Mouse (Mus musculus) heart, embryonic 14.5 days (tissue): ENCODE measurements around the gene Gpr146. TPM values are rescaled to one million over a fixed set of nuclear protein-coding genes. Genes with fewer than 3 reads are reported as not detected.

Experiments used
- ATAC-seq: fragments of 200-750 bp; cut with Nextera tagmentation; 2 replicates; pipeline ENCODE4 v1.8.0; 2017; ENCODE audit warnings: low read depth, moderate TSS enrichment; ENCODE audit not compliant: insufficient number of reproducible peaks, insufficient read depth, low FRiP score
- H3K27ac ChIP-seq, 2 experiments: fragments of 200-500 bp in 1 of 2; fragments of 300-500 bp in 1 of 2; sonication (generic) in 1 of 2; replicated peaks in 1 of 2; 2 replicates each; pipeline ENCODE4 v1.5.1; 2012 to 2014; ENCODE audit warnings: low read depth in 2 of 2, low read length in 2 of 2, control low read depth in 1 of 2, mild to moderate bottlenecking in 1 of 2, mixed read lengths in 1 of 2; ENCODE audit not compliant: control insufficient read depth in 1 of 2, insufficient read depth in 1 of 2
- H3K27me3 ChIP-seq: fragments of 300-500 bp; sonication (generic); 2 replicates; pipeline ENCODE4 v1.6.1; 2014; ENCODE audit warnings: mild to moderate bottlenecking, low read length, control low read depth; ENCODE audit not compliant: control insufficient read depth, insufficient read depth
- H3K36me3 ChIP-seq: fragments of 300-500 bp; sonication (generic); 2 replicates; pipeline ENCODE4 v1.6.1; 2014; ENCODE audit warnings: mild to moderate bottlenecking, control low read depth, low read length, mixed read lengths; ENCODE audit not compliant: control insufficient read depth, insufficient read depth
- H3K4me1 ChIP-seq, 2 experiments: fragments of 200-500 bp in 1 of 2; fragments of 300-500 bp in 1 of 2; sonication (generic) in 1 of 2; 2 replicates each; pipeline ENCODE4 v1.6.1; 2012 to 2014; ENCODE audit warnings: low read length in 2 of 2, control low read depth in 1 of 2, mixed read lengths in 1 of 2; ENCODE audit not compliant: control insufficient read depth in 2 of 2, insufficient read depth in 2 of 2
- H3K4me2 ChIP-seq: fragments of 300-500 bp; sonication (generic); 2 replicates; pipeline ENCODE4 v1.6.1; 2014; ENCODE audit warnings: mild to moderate bottlenecking, low read length
- H3K4me3 ChIP-seq, 2 experiments: fragments of 200-500 bp in 1 of 2; fragments of 300-500 bp in 1 of 2; sonication (generic) in 1 of 2; 2 replicates each; pipeline ENCODE4 v1.5.1; 2012 to 2014; ENCODE audit warnings: low read length in 2 of 2, mild to moderate bottlenecking in 2 of 2, control low read depth in 1 of 2, low read depth in 1 of 2, moderate library complexity in 1 of 2; ENCODE audit not compliant: control insufficient read depth in 1 of 2, insufficient read depth in 1 of 2
- H3K9ac ChIP-seq: fragments of 300-500 bp; sonication (generic); 2 replicates; pipeline ENCODE4 v1.6.1; 2014; ENCODE audit warnings: mild to moderate bottlenecking, low read length
- H3K9me3 ChIP-seq: fragments of 300-500 bp; sonication (generic); 2 replicates; pipeline ENCODE4 v1.6.1; 2016; ENCODE audit warnings: low read length, control low read depth; ENCODE audit not compliant: control insufficient read depth
- WGBS: fragments of 180-500 bp; shearing (Covaris S2); extraction: QIAGEN DNeasy Blood & Tissue Kit; methylation state at CpG from one replicate; pipeline ENCODE4 v1.1.7; 2014; 5-methylcytosine and 5-hydroxymethylcytosine counted together
- polyA plus RNA-seq: library from polyadenylated mRNA; unstranded; fragments of >200 nt; fragmentation: Nextera tagmentation; extraction: Ambion mirVana; gene quantifications from 2 replicates; pipeline ENCODE4 v1.2.1, GENCODE M21; 2014

The Gpr146 gene
- polyA plus RNA-seq, 1 experiment from 2014 or later, result 9.5 TPM

DNA sequence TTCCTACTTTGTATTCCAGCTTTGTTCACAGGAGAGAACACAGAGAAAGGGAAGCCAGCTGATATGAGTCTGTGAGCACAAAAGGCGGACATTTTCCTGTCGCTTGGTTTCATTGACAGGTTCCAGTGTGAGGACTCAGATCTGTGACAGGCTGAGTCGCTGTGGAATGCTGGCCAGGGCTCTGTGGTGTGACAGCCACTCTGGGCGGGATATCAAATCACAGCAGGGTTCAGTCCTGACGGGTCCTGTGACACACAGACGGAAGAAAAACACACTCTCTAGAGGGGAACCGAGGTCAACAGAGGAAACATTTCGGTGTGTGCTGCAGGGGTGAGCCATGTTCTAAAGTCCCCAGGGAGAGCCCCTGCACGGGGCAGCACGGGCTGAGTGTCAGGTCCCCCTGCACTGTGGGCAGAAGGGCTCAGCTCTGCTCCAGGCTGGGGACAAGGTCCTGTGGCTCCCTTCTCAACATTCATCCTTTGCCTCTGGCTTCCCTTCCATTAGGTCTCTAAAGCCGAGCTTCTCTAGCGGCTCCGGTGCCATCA is 39.6 kb upstream of the Gpr146 start:
- 28% methylated on average over 13 of the region's 13 CpGs for WGBS
- H3K4me2 ChIP-seq, result peak overlapping the region; percentile 11
- peaks cover 65% of the 10 kb centered on the region for H3K36me3 ChIP-seq
- H3K9me3 ChIP-seq, result no peaks in the 10 kb centered on the region
- ATAC-seq, result peak; percentile 67
- peaks cover 19 to 21% of the 10 kb centered on the region in 2 experiments for H3K4me1 ChIP-seq
- no peaks in the 10 kb centered on the region for H3K27me3 ChIP-seq
- no peak overlapping the region for H3K4me3 ChIP-seq
- peak overlapping the region; percentile 6 for H3K9ac ChIP-seq
- peak overlapping the region; percentile 76 to 81 for H3K27ac ChIP-seq

- peak; percentile 8; the same call in 1 of the 2 replicates for ATAC-seq
- H3K9me3 ChIP-seq, result no peaks in the 10 kb centered on the region
- H3K36me3 ChIP-seq, result peaks cover 68% of the 10 kb centered on the region
- 49% methylated on average over 3 of the region's 3 CpGs for WGBS
- no peaks in the 10 kb centered on the region for H3K27me3 ChIP-seq
- H3K4me3 ChIP-seq, result no peak overlapping the region
- H3K9ac ChIP-seq, result peak overlapping the region; percentile 6
- H3K4me1 ChIP-seq, result peaks cover 17 to 23% of the 10 kb centered on the region in 2 experiments
- H3K27ac ChIP-seq, result peak overlapping the region; percentile 76 to 81; a peak in 3 of 4 replicates
- H3K4me2 ChIP-seq, result peak overlapping the region; percentile 11
These were observed 39.1 kb upstream of the Gpr146 start for GRCm38 (mm10) chr5:139338403-139338802.

GRCm38 (mm10) chr5:139338891-139339290 is 38.6 kb upstream of the Gpr146 start:
- Histone ChIP-seq H3K27me3 (no peaks in the 10 kb centered on the region), H3K4me3 (no peak overlapping the region), H3K36me3 (peaks cover 68% of the 10 kb centered on the region), H3K9ac (peak overlapping the region; percentile 13; the same call in 1 of the 2 replicates), H3K4me2 (0 out of 2 replicates have a peak overlapping the region, but pooled peaks have one; percentile 11), H3K9me3 (no peaks in the 10 kb centered on the region), H3K27ac (0 out of 4 replicates have a peak overlapping the region, but pooled peaks of 1 of the 2 experiments have one; percentile 7), H3K4me1 (peaks cover 19 to 28% of the 10 kb centered on the region in 2 experiments)
- ATAC-seq, result no peak
- WGBS, result 75% methylated on average over 11 of the region's 11 CpGs

GRCm38 (mm10) chr5:139344021-139344686 is 33.3 kb upstream of the Gpr146 start:
- 7% methylated on average over 12 of the region's 12 CpGs for WGBS
- Histone ChIP-seq H3K4me3 (peak overlapping the region; percentile 84 to 85), H3K9ac (peak overlapping the region; percentile 94), H3K27ac (peak overlapping the region in 1 of 2 experiments; percentile 79; a peak in 2 of 4 replicates), H3K4me2 (peak overlapping the region; percentile 97), H3K4me1 (peaks cover 9 to 15% of the 10 kb centered on the region in 2 experiments), H3K36me3 (peaks cover 37% of the 10 kb centered on the region), H3K9me3 (no peaks in the 10 kb centered on the region), H3K27me3 (0 out of 2 replicates have a peak, but pooled peaks cover 12% of the 10 kb centered on the region)
- ATAC-seq, result peak; percentile 44; the same call in 1 of the 2 replicates

DNA sequence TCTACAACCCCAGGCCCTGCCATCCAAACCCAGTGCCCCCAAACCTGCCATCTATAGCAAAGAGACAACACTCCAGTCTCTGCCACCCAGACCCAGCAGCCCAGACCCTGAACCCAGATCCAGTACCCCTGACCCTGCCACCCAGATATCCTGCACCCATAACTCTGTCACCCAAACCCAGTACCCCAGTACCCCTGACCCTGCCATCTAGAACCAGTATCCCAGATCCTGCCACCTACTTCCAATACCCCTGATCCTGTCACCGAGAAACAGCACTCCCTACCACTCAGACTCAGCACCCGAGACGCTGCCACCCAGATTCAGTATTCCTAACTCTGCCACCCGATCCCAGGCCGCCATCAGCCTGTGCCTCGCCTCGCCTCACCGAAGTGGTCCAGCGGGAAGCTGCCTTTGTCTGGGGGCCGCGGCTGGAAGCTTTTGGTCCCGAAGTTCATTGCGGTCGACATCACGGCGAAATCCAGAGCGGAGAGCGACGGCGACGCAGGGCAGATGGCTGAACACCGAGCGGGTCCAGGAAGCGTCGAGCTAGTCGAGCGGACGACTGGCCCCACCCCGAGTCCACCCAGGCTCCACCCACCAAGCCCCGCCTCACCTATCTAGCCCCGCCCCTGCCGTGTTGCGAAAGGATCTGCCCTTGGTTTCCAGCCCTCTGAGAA is 32.7 kb upstream of the Gpr146 start:
- Histone ChIP-seq H3K9ac (peak overlapping the region; percentile 94), H3K4me2 (peak overlapping the region; percentile 97), H3K4me1 (peaks cover 9 to 14% of the 10 kb centered on the region in 2 experiments), H3K27ac (peak overlapping the region; percentile 58 to 79), H3K27me3 (0 out of 2 replicates have a peak, but pooled peaks cover 12% of the 10 kb centered on the region), H3K4me3 (peak overlapping the region; percentile 84 to 85), H3K36me3 (peaks cover 30% of the 10 kb centered on the region), H3K9me3 (no peaks in the 10 kb centered on the region)
- WGBS, result under 1% methylated on average over 33 of the region's 33 CpGs
- peak; percentile 91 for ATAC-seq

DNA sequence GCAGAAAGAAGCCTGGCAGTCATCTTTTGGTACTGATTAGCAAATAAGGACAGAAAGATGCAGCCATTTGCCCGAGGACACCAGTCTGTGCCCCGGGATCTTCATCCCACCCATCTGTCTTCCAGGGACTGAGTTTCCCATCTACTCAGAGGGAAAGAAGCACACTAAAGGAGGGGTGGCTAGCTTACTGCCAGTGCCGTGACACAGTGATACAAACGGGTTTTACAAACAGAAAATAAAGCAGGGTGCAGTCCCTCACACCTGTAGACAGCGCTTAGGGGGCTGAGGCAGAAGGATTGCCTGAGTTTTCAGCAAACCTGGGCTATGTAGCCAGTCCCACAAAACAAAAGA is 32.2 kb upstream of the Gpr146 start:
- WGBS, result 9% methylated on average over 5 of the region's 5 CpGs
- peak overlapping the region; percentile 37 to 85 for H3K4me3 ChIP-seq
- peaks cover 9 to 14% of the 10 kb centered on the region in 2 experiments for H3K4me1 ChIP-seq
- no peaks in the 10 kb centered on the region for H3K9me3 ChIP-seq
- 0 out of 2 replicates have a peak, but pooled peaks cover 12% of the 10 kb centered on the region for H3K27me3 ChIP-seq
- no peak overlapping the region for H3K27ac ChIP-seq
- H3K9ac ChIP-seq, result peak overlapping the region; percentile 18; the same call in 1 of the 2 replicates
- peak overlapping the region; percentile 97 for H3K4me2 ChIP-seq
- ATAC-seq, result no peak
- H3K36me3 ChIP-seq, result peaks cover 25% of the 10 kb centered on the region

DNA sequence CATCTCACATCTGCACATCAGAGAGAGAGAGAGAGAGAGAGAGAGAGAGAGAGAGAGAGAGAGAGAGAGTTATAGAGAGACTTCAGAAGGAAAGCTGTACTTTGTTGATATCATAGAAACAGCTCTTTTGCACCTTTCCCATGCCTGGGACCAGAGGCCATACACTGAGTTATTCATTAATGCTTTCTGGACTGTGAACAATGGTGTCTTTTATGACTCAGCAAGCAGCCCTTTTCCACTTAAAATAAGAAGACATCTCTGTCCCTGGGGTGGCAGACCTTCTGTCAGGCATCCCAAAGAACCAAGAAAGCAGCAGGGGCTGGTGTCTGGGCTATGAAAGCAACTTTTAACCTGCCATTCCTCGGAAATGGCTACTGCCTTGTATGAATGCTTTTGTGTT is 30.3 kb upstream of the Gpr146 start:
- Histone ChIP-seq H3K4me1 (peaks cover 16 to 20% of the 10 kb centered on the region in 2 experiments), H3K4me2 (no peak overlapping the region), H3K27ac (no peak overlapping the region), H3K9me3 (no peaks in the 10 kb centered on the region), H3K9ac (no peak overlapping the region), H3K4me3 (no peak overlapping the region), H3K27me3 (peaks cover 19% of the 10 kb centered on the region), H3K36me3 (peaks cover 10% of the 10 kb centered on the region)
- no peak for ATAC-seq
- 54% methylated on average over 1 of the region's 1 CpGs for WGBS
